Mouse (Mus musculus) forebrain, embryonic 16.5 days (tissue): Measurements from ENCODE around the gene Ccdc170. TPM values are rescaled to one million over a fixed set of nuclear protein-coding genes. Genes with fewer than 3 reads are reported as not detected.
A peak's percentile ranks its signal among the peaks of the same experiment; 100 is the strongest.

Experiments used
- ATAC-seq: fragments of 200-750 bp; cut with Nextera tagmentation; 2 replicates; pipeline ENCODE4 v1.8.0; 2017; ENCODE audit warnings: mild to moderate bottlenecking, moderate library complexity
- H3K27ac ChIP-seq: fragments of 300-500 bp; sonication (generic); 2 replicates; pipeline ENCODE4 v1.5.1; 2014; ENCODE audit warnings: low read length, control low read depth
- H3K27me3 ChIP-seq: fragments of 300-500 bp; sonication (generic); replicated peaks from 2 replicates; pipeline ENCODE4 v1.6.1; 2014; ENCODE audit warnings: low read length; ENCODE audit not compliant: control insufficient read depth, insufficient read depth
- H3K36me3 ChIP-seq: fragments of 300-500 bp; sonication (generic); 2 replicates; pipeline ENCODE4 v1.6.1; 2014; ENCODE audit not compliant: control insufficient read depth, insufficient read depth
- H3K4me1 ChIP-seq: fragments of 300-500 bp; sonication (generic); replicated peaks from 2 replicates; pipeline ENCODE4 v1.6.1; 2014; ENCODE audit warnings: low read length; ENCODE audit not compliant: control insufficient read depth, insufficient read depth
- H3K4me2 ChIP-seq: fragments of 300-500 bp; sonication (generic); 2 replicates; pipeline ENCODE4 v1.6.1; 2014; ENCODE audit warnings: mild to moderate bottlenecking, low read length, control low read depth
- H3K4me3 ChIP-seq: fragments of 300-500 bp; sonication (generic); replicated peaks from 2 replicates; pipeline ENCODE4 v1.5.1; 2014; ENCODE audit warnings: mild to moderate bottlenecking, low read length, control low read depth
- H3K9ac ChIP-seq: fragments of 300-500 bp; sonication (generic); replicated peaks from 2 replicates; pipeline ENCODE4 v1.6.1; 2014; ENCODE audit warnings: low read depth, low read length, control low read depth
- H3K9me3 ChIP-seq: fragments of 300-500 bp; sonication (generic); 2 replicates; pipeline ENCODE4 v1.6.1; 2016; ENCODE audit warnings: low read length; ENCODE audit not compliant: control insufficient read depth
- WGBS: fragments of 180-500 bp; shearing (Covaris S2); extraction: QIAGEN DNeasy Blood & Tissue Kit; methylation state at CpG from one replicate; pipeline ENCODE4 v1.1.7; 2014; 5-methylcytosine and 5-hydroxymethylcytosine counted together
- polyA plus RNA-seq: library from polyadenylated mRNA; unstranded; fragments of >200 nt; fragmentation: Nextera tagmentation; extraction: Ambion mirVana; gene quantifications from 2 replicates; pipeline ENCODE4 v1.2.1, GENCODE M21; 2015

Ccdc170 gene
- polyA plus RNA-seq, 1 experiment from 2014 or later = 0.27 TPM

DNA sequence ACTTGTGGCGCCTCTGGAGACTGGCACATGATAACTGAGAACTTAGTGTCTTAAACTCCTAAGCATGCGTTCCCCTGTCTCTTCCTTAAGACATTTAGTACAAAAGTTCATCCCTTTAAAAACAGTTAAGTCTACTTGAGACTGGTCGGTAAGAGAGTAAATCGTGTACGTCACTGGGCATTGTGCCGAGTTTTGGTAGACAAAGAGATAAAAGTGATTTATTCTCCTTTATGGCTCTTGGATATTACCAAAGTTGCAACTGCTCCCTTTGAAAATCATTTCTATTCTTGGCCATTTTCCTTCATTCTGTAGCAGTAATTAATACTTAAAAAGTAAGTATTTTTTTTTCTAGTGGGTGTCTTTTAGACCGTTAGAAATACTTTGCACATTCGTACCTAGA is 20.9 kb downstream of the Ccdc170 start:
- no peak overlapping the region for H3K4me2 ChIP-seq
- WGBS = 88% methylated on average over 8 of the region's 8 CpGs
- H3K27ac ChIP-seq = no peak overlapping the region
- H3K4me1 ChIP-seq = no peaks in the 10 kb centered on the region
- H3K36me3 ChIP-seq = no peaks in the 10 kb centered on the region
- no peaks in the 10 kb centered on the region for H3K9me3 ChIP-seq
- no peak overlapping the region for H3K4me3 ChIP-seq
- no peak overlapping the region for H3K9ac ChIP-seq
- H3K27me3 ChIP-seq = no peaks in the 10 kb centered on the region
- no peak for ATAC-seq

DNA sequence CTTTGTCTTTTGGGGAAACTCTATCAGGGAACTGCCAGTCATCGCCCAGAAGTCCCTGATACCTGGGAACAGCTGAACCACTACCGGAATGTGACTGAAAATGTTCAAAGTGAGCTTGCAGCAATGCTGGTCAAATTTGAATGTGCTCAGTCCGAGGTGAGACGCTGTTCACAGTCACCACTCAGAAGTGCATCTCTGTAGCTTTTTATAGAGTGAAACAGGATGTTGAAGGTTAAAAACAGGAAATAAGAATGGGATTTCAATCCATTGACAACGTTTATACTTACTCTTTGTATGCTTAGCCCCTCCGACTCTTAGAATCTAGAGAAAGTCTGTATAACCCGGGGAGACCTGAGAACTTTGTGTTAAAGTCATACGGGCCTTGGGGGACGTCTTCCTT is 30.4 kb downstream of the Ccdc170 start:
- H3K4me2 ChIP-seq = no peak overlapping the region
- H3K4me1 ChIP-seq = no peaks in the 10 kb centered on the region
- 89% methylated on average over 9 of the region's 9 CpGs for WGBS

DNA sequence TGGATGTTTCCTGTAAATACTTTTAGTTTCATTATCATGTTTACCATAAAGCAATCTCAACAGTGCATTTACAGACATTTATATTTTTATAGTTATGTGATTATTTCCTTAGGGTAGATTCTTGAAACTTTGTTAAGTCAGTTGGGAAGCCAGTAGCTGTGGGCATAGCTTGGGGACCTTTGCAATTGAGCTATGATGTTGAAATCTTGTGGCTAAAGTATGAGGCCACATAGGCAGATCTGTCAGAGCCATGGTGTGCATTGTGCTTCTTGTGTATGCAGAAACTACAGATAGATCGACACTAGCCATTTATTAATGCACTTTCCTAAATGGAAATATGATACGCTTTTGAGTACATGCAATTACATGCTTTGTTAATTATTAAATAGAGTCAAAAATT is 35.3 kb downstream of the Ccdc170 start:
- Histone ChIP-seq H3K9me3 (no peaks in the 10 kb centered on the region), H3K27me3 (no peaks in the 10 kb centered on the region), H3K36me3 (no peaks in the 10 kb centered on the region), H3K4me2 (no peak overlapping the region), H3K4me1 (no peaks in the 10 kb centered on the region), H3K4me3 (no peak overlapping the region), H3K9ac (no peak overlapping the region), H3K27ac (no peak overlapping the region)
- 86% methylated on average over 2 of the region's 2 CpGs for WGBS
- no peak for ATAC-seq

More for the DNA sequence above, 30.4 kb downstream of the Ccdc170 start:
- Histone ChIP-seq H3K4me3 (no peak overlapping the region), H3K9ac (no peak overlapping the region), H3K36me3 (no peaks in the 10 kb centered on the region), H3K9me3 (no peaks in the 10 kb centered on the region), H3K27ac (no peak overlapping the region), H3K27me3 (no peaks in the 10 kb centered on the region)
- ATAC-seq = no peak

DNA sequence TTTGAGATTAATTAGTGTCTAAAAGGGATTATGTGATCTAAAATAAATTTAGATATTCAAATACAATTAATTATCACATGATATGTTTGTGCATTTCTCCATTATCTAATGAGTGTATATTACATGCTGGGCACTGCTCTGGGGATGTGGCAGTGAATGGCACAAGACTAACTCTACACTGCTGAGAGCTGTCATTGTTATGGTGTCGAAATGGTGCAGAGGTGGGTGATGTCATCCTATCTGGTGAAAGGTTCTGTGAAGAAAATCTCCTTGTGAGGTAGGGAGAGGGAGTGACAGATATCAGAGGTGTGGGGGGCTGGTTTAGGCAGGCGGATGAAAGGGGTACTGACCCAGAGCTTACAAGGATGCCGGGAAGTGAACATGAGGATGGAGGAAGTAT is 37.3 kb downstream of the Ccdc170 start:
- Histone ChIP-seq H3K9ac (no peak overlapping the region), H3K4me1 (no peaks in the 10 kb centered on the region), H3K36me3 (no peaks in the 10 kb centered on the region), H3K9me3 (no peaks in the 10 kb centered on the region), H3K27me3 (no peaks in the 10 kb centered on the region), H3K27ac (no peak overlapping the region), H3K4me2 (no peak overlapping the region), H3K4me3 (no peak overlapping the region)
- 67% methylated on average over 3 of the region's 3 CpGs for WGBS
- no peak for ATAC-seq

DNA sequence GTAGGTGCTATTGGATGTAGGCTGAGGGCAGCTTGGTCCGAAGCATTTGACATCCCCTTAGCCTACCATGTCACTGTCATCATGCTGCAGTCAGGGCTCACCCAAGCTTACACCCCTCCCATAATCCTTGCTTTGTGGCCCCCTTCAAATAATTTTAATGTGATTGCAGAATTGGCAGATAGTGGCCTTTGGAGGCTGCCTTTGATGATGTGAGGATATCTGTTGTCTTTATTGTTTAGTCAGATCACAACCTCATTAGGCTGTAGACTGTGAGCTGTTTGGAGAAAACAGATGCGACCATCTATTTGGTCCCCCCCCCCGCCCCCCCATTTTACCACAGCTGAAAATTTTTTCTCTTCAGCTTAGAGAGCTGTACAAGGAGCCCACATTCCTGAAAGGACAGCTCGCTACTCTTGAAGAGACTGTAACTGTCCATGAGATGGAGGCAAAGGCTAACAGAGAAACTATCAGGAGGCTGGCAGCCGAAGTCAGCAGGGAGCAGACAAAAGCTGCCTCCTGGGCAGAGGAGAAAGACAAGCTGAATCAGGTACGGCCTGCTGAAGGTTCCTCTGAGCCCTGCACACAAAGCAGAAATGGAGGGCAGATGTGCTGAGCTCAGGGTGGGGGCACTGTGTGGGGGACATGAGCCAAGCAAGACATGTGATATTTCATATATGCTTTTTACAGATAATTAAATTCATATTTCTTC is 38.2 kb downstream of the Ccdc170 start:
- Histone ChIP-seq H3K9ac (no peak overlapping the region), H3K9me3 (no peaks in the 10 kb centered on the region), H3K27me3 (no peaks in the 10 kb centered on the region), H3K4me3 (no peak overlapping the region), H3K36me3 (no peaks in the 10 kb centered on the region), H3K4me2 (no peak overlapping the region), H3K4me1 (no peaks in the 10 kb centered on the region), H3K27ac (no peak overlapping the region)
- 36% methylated on average over 6 of the region's 6 CpGs for WGBS
- peak; percentile 49; the same call in 1 of the 2 replicates for ATAC-seq

DNA sequence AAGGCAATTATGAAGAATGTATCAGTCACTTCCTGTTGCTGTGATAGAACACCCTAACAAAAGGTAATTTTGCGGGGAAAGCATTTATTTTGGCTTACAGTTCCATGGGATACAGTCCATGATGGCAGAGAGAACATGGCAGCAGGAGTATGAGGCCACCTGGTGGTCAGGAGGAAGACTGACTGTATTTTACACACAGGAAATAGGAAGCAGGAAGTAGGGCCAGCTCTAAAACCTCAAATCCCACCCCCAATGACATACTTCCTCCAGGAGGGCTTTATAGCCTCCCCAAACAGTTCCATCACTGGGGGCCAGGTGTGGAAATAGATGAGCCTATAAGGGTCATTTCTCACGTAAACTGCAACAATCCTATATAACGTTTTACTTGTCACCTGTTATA is 39.8 kb downstream of the Ccdc170 start:
- no peak overlapping the region for H3K9ac ChIP-seq
- H3K27ac ChIP-seq = no peak overlapping the region
- no peak overlapping the region for H3K4me2 ChIP-seq
- no peak for ATAC-seq
- no peaks in the 10 kb centered on the region for H3K36me3 ChIP-seq
- 97% methylated on average over 3 of the region's 3 CpGs for WGBS
- H3K4me1 ChIP-seq = no peaks in the 10 kb centered on the region
- H3K4me3 ChIP-seq = no peak overlapping the region
- no peaks in the 10 kb centered on the region for H3K27me3 ChIP-seq
- H3K9me3 ChIP-seq = no peaks in the 10 kb centered on the region

DNA sequence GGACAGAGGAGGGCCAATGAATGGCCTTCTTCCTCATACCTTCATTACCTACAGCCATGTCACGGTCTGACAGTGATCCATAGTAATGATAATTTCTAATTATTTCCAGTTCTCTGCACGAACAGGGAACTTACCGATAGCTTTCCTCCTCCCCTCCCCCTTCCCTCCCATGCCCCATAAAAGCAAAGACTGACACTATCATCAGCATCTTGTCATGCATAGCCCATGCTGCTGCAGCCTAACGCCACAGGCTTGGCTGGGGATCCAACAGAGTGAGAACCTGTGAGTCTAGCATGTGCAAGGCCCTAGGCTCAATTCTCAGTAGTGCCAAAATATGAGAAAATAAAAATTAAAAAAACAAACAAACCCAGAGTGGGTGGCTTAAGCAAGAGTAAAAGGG is 40.8 kb downstream of the Ccdc170 start:
- no peak overlapping the region for H3K27ac ChIP-seq
- H3K4me3 ChIP-seq = no peak overlapping the region
- H3K9me3 ChIP-seq = no peaks in the 10 kb centered on the region
- WGBS = 42% methylated on average over 4 of the region's 4 CpGs
- H3K4me2 ChIP-seq = no peak overlapping the region
- no peak for ATAC-seq
- no peaks in the 10 kb centered on the region for H3K4me1 ChIP-seq
- no peaks in the 10 kb centered on the region for H3K36me3 ChIP-seq
- H3K9ac ChIP-seq = no peak overlapping the region
- no peaks in the 10 kb centered on the region for H3K27me3 ChIP-seq

DNA sequence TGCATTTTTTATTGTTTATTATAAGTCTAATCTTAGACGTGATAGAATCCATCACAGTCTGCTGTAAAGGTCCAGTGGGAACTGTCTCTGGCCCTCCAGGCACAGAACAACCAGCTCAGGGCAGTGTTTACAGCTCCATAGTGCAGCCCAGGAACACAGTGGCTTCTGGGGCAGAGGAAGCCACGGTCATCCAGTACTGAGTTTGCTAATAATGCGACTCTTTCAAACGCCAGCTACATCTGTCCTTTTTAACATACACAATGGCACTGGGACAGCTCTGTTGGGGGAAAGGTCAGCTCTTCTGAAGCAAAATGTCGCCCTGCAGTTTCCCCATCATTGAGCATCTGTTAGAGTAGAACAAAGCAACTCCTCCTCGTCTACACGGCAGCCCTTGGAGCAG is 45.7 kb downstream of the Ccdc170 start:
- no peaks in the 10 kb centered on the region for H3K27me3 ChIP-seq
- H3K36me3 ChIP-seq = no peaks in the 10 kb centered on the region
- H3K4me3 ChIP-seq = no peak overlapping the region
- H3K4me1 ChIP-seq = no peaks in the 10 kb centered on the region
- H3K9ac ChIP-seq = no peak overlapping the region
- 29% methylated on average over 7 of the region's 7 CpGs for WGBS
- H3K27ac ChIP-seq = no peak overlapping the region
- H3K4me2 ChIP-seq = no peak overlapping the region
- no peaks in the 10 kb centered on the region for H3K9me3 ChIP-seq
- ATAC-seq = no peak

DNA sequence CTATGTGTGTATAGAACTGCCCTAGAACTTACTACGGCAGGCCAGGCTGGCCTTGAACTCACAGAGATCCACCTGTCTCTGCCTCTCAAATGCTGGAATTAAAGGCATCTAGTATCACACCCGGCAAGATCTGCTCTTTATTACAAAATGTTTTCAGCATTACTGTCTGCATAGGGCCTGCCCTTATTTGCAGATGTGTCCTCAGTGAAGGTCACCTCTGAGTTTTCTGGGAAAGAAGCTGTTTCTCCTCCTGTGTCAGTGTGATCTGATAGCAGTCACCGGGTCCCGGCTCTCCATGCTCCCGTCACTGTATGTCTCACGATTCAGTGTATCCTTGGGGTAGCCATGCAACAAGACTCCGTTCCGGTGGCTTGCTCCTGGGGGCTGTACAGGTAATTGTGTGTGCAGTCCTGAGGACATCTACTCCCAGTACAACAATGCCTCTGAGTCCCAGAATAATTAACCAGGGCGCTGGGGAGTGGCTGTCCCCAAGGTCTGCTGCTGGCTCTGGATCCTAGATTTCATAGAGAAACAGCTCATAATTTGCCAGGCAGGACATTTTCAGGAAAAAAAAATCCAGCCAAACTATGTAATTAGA is 48.4 kb downstream of the Ccdc170 start:
- WGBS = 90% methylated on average over 9 of the region's 9 CpGs
- Histone ChIP-seq H3K4me3 (no peak overlapping the region), H3K36me3 (no peaks in the 10 kb centered on the region), H3K4me1 (no peaks in the 10 kb centered on the region), H3K4me2 (no peak overlapping the region), H3K27me3 (no peaks in the 10 kb centered on the region), H3K27ac (no peak overlapping the region), H3K9me3 (no peaks in the 10 kb centered on the region), H3K9ac (no peak overlapping the region)
- no peak for ATAC-seq
